Mouse (Mus musculus) heart, postnatal 0 days (tissue): Measurements from ENCODE around the gene Cx3cr1.

ENCODE experiments used
- CTCF ChIP-seq: IDR thresholded peaks from 2 replicates; pipeline ENCODE4 v1.5.1; 2016; ENCODE audit warnings: antibody characterized with exemption, control low read depth, low read depth
- EP300 ChIP-seq: IDR thresholded peaks from 2 replicates; pipeline ENCODE4 v1.6.1; 2016; ENCODE audit warnings: antibody characterized with exemption, low read depth

- TF ChIP-seq EP300, result no peak
- no peak for TF ChIP-seq CTCF
Observed at GRCm38 (mm10) chr9:119991310-119991709, 78.4 kb downstream of the Cx3cr1 start.
